Mouse (Mus musculus): ENCODE measurements around the gene Thsd4.

The Thsd4 gene

GRCm38 (mm10) chr9:60518216-60518615 is 3.6 kb downstream of the Thsd4 start:
- DNase-seq (ENCODE audit: low read depth in 2 of 2, low spot score in 2 of 2): no peak

- no peak for DNase-seq (ENCODE audit: low read depth in 2 of 2, low spot score in 2 of 2)
Observed at GRCm38 (mm10) chr9:60517148-60517547, 4.7 kb downstream of the Thsd4 start.

- DNase-seq (ENCODE audit: low read depth in 2 of 2, low spot score in 2 of 2): no peak
Observed at GRCm38 (mm10) chr9:60516379-60516778, 5.5 kb downstream of the Thsd4 start.

- DNase-seq (ENCODE audit: low read depth in 2 of 2, low spot score in 2 of 2): no peak
Observed at GRCm38 (mm10) chr9:60513329-60513788, 8.5 kb downstream of the Thsd4 start.

GRCm38 (mm10) chr9:60510876-60511275 is 11.0 kb downstream of the Thsd4 start:
- no peak for DNase-seq (ENCODE audit: low read depth in 2 of 2, low spot score in 2 of 2)

- DNase-seq (ENCODE audit: low read depth in 2 of 2, low spot score in 2 of 2): no peak
Observed at GRCm38 (mm10) chr9:60506136-60506535, 15.7 kb downstream of the Thsd4 start.

- no peak for DNase-seq (ENCODE audit: low read depth in 2 of 2, low spot score in 2 of 2)
Observed at GRCm38 (mm10) chr9:60504378-60505285, 17.2 kb downstream of the Thsd4 start.

- no peak for DNase-seq (ENCODE audit: low read depth in 2 of 2, low spot score in 2 of 2)
Observed at GRCm38 (mm10) chr9:60502220-60502619, 19.6 kb downstream of the Thsd4 start.

GRCm38 (mm10) chr9:60501504-60502179 is 20.2 kb downstream of the Thsd4 start:
- no peak for DNase-seq (ENCODE audit: low read depth in 2 of 2, low spot score in 2 of 2)

- DNase-seq (ENCODE audit: low read depth in 2 of 2, low spot score in 2 of 2): no peak
Observed at GRCm38 (mm10) chr9:60492275-60492974, 29.4 kb downstream of the Thsd4 start.

GRCm38 (mm10) chr9:60491489-60492100 is 30.3 kb downstream of the Thsd4 start:
- DNase-seq (ENCODE audit: low read depth in 2 of 2, low spot score in 2 of 2): no peak

- DNase-seq (ENCODE audit: low read depth in 2 of 2, low spot score in 2 of 2): no peak
Observed at GRCm38 (mm10) chr9:60491079-60491478, 30.8 kb downstream of the Thsd4 start.

- no peak for DNase-seq (ENCODE audit: low read depth in 2 of 2, low spot score in 2 of 2)
Observed at GRCm38 (mm10) chr9:60488816-60489215, 33.0 kb downstream of the Thsd4 start.

GRCm38 (mm10) chr9:60482165-60482564 is 39.7 kb downstream of the Thsd4 start:
- DNase-seq (ENCODE audit: low read depth in 2 of 2, low spot score in 2 of 2): no peak

- no peak for DNase-seq (ENCODE audit: low read depth in 2 of 2, low spot score in 2 of 2)
Observed at GRCm38 (mm10) chr9:60480052-60480451, 41.8 kb downstream of the Thsd4 start.

GRCm38 (mm10) chr9:60478806-60479205 is 43.0 kb downstream of the Thsd4 start:
- no peak for DNase-seq (ENCODE audit: low read depth in 2 of 2, low spot score in 2 of 2)

- DNase-seq (ENCODE audit: low read depth in 2 of 2, low spot score in 2 of 2): no peak
Observed at GRCm38 (mm10) chr9:60477991-60478750, 43.7 kb downstream of the Thsd4 start.

GRCm38 (mm10) chr9:60460010-60460982 is 61.5 kb downstream of the Thsd4 start:
- DNase-seq (ENCODE audit: low read depth in 2 of 2, low spot score in 2 of 2): no peak

GRCm38 (mm10) chr9:60458468-60458962 is 63.3 kb downstream of the Thsd4 start:
- no peak for DNase-seq (ENCODE audit: low read depth in 2 of 2, low spot score in 2 of 2)

All from CD8-positive naive resting alpha-beta T cell, adult 2 months (primary cell).